Mouse (Mus musculus): ENCODE measurements around the gene Gm10974. TPM values are rescaled to one million over a fixed set of nuclear protein-coding genes. Genes with fewer than 3 reads are reported as not detected.

Gene Gm10974
- total and polyA plus RNA-seq, 3 experiments = not detected

DNA sequence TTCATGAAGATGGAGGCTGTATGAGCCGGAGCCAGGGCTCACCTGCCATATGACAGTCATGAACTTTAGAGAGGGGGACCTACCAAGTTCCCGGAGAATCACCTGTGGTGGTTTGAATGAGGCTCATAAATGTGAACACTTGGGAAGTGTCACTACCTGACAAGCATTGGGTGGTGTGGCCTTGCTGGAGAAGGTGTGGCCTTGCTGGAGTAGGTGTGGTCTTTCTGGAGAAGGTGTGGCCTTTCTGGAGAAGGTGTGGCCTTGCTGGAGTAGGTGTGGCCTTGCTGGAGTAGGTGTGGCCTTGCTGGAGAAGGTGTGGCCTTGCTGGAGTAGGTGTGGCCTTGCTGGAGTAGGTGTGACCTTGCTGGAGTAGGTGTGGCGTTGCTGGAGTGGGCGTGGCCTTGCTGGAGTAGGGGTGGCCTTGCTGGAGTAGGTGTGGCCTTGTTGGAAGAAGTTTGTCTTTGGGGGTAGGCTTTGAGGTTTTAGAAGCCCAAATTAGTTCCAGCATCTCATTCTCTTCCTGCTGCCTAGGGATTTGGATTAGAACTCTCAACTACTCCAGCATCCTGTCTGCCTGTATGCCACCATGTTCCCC lies 31.7 kb upstream of the Gm10974 start:
- TF ChIP-seq CTCF (IDR thresholded peaks at IDR 0.05 in 2 of 3, conservative IDR thresholded peaks at IDR 0.05 in 1 of 3; ENCODE audit: control insufficient read depth in 1 of 3, insufficient read depth in 1 of 3, low read depth in 2 of 3, low read length in 3 of 3, poor library complexity in 1 of 3, severe bottlenecking in 1 of 3) (no peak), MYC (IDR thresholded peaks at IDR 0.05; ENCODE audit: low read depth, low read length) (no peak), MEF2A (IDR thresholded peaks at IDR 0.05; ENCODE audit: extremely low read depth, insufficient replicate concordance, low read depth, low read length, poor library complexity, severe bottlenecking) (no peak), TCF12 (IDR thresholded peaks at IDR 0.05; ENCODE audit: low read depth, low read length) (no peak), GABPA (IDR thresholded peaks at IDR 0.05; ENCODE audit: low read depth, low read length) (no peak), ZKSCAN1 (IDR thresholded peaks at IDR 0.05; ENCODE audit: low read depth, low read length) (no peak)
- Histone ChIP-seq H3K4me1 (ENCODE audit: control insufficient read depth in 1 of 2, insufficient read depth in 2 of 2, low read length in 2 of 2) (no peaks in the 10 kb centered on the region), H3K79me2 (ENCODE audit: control insufficient read depth, insufficient read depth, low read length, poor library complexity) (no peaks in the 10 kb centered on the region), H3K27me3 (ENCODE audit: control insufficient read depth in 1 of 2, insufficient read depth in 2 of 2, low read length in 2 of 2) (no peaks in the 10 kb centered on the region), H3K9ac (ENCODE audit: control insufficient read depth, low read depth, low read length, poor library complexity, severe bottlenecking) (no peak overlapping the region), H3K9me3 (replicated peaks; ENCODE audit: insufficient read depth, low read length) (no peaks in the 10 kb centered on the region), H3K4me3 (ENCODE audit: control insufficient read depth in 1 of 2, insufficient read depth in 1 of 2, low read depth in 2 of 2, low read length in 2 of 2) (no peak overlapping the region), H3K27ac (ENCODE audit: control insufficient read depth, low read depth, low read length) (no peak overlapping the region), H3K36me3 (ENCODE audit: control insufficient read depth in 1 of 2, insufficient read depth in 2 of 2, low read length in 2 of 2) (no peaks in the 10 kb centered on the region; a peak in 1 of 4 replicates)
- DNase-seq (ENCODE audit: low read depth, low spot score) = peak; percentile 73

DNA sequence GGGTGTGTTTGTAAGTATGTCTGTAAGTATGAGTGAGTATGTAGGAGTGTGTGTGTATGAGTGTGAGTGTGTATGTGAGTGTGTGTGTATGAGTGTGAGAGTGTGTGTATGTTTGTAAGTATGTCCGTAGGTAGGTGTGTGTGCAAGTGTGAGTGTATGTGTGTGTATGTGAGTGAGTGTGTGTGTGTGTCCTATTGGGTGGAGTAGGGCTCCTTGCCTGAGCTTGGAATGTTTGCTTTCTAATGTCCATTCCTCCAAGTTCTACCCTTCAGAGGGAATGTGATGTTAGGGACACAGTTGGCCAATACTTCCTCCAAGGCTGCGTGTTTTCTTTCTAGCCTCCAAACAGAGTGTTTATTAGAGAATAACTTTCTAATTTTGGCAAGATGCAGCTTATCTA lies 28.8 kb upstream of the Gm10974 start:
- no peaks in the 10 kb centered on the region for H3K9me3 ChIP-seq (replicated peaks; ENCODE audit: insufficient read depth, low read length)
- H3K79me2 ChIP-seq (ENCODE audit: control insufficient read depth, insufficient read depth, low read length, poor library complexity) = no peaks in the 10 kb centered on the region
- no peaks in the 10 kb centered on the region; a peak in 1 of 4 replicates for H3K36me3 ChIP-seq (ENCODE audit: control insufficient read depth in 1 of 2, insufficient read depth in 2 of 2, low read length in 2 of 2)
- no peaks in the 10 kb centered on the region for H3K27me3 ChIP-seq (ENCODE audit: control insufficient read depth in 1 of 2, insufficient read depth in 2 of 2, low read length in 2 of 2)
- no peak overlapping the region for H3K4me3 ChIP-seq (ENCODE audit: control insufficient read depth in 1 of 2, insufficient read depth in 1 of 2, low read depth in 2 of 2, low read length in 2 of 2)
- DNase-seq (ENCODE audit: low read depth, low spot score) = no peak
- H3K9ac ChIP-seq (ENCODE audit: control insufficient read depth, low read depth, low read length, poor library complexity, severe bottlenecking) = no peak overlapping the region
- no peak overlapping the region for H3K27ac ChIP-seq (ENCODE audit: control insufficient read depth, low read depth, low read length)
- no peak for TF ChIP-seq MAZ (IDR thresholded peaks at IDR 0.05; ENCODE audit: low read depth, low read length)
- no peak for TF ChIP-seq TCF12 (IDR thresholded peaks at IDR 0.05; ENCODE audit: low read depth, low read length)
- no peak for TF ChIP-seq GATA1 (IDR thresholded peaks at IDR 0.05; ENCODE audit: low read depth, low read length)
- TF ChIP-seq ZKSCAN1 (IDR thresholded peaks at IDR 0.05; ENCODE audit: low read depth, low read length) = no peak
- TF ChIP-seq USF2 (IDR thresholded peaks at IDR 0.05; ENCODE audit: borderline replicate concordance in 1 of 2, insufficient read depth in 1 of 2, low read depth in 1 of 2, low read length in 2 of 2) = no peak
- TF ChIP-seq TAL1 (IDR thresholded peaks at IDR 0.05; ENCODE audit: low read length) = no peak
- no peak for TF ChIP-seq RAD21 (IDR thresholded peaks at IDR 0.05; ENCODE audit: low read depth, low read length)
- TF ChIP-seq ETS1 (IDR thresholded peaks at IDR 0.05; ENCODE audit: low read depth, low read length) = no peak
- TF ChIP-seq SMC3 (IDR thresholded peaks at IDR 0.05; ENCODE audit: low read depth, low read length) = no peak
- H3K4me1 ChIP-seq (ENCODE audit: control insufficient read depth in 1 of 2, insufficient read depth in 2 of 2, low read length in 2 of 2) = no peaks in the 10 kb centered on the region

DNA sequence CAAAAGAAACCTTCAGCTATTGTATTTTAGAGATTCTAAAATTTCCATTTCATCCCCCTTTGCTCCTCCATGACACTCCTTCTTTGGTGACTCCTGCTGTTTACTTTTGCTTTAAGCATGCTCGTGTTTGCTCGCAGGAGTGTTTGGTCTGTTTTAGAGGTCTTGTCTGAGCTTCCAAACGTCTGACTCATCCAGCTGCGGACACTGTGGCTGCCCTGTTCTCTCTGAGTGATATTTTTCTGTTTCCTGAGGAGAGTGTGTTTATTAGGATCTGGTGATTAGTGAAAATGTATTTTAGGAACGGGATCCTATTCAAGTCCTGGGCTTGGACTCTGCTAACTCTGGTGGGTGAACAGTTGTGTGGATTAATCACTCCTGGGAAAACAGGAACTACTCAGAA lies 26.1 kb upstream of the Gm10974 start:
- Histone ChIP-seq H3K27me3 (ENCODE audit: control insufficient read depth in 1 of 2, insufficient read depth in 2 of 2, low read length in 2 of 2) (no peaks in the 10 kb centered on the region), H3K9me3 (replicated peaks; ENCODE audit: insufficient read depth, low read length) (no peaks in the 10 kb centered on the region), H3K36me3 (ENCODE audit: control insufficient read depth in 1 of 2, insufficient read depth in 2 of 2, low read length in 2 of 2) (no peaks in the 10 kb centered on the region; a peak in 1 of 4 replicates), H3K27ac (ENCODE audit: control insufficient read depth, low read depth, low read length) (no peak overlapping the region), H3K79me2 (ENCODE audit: control insufficient read depth, insufficient read depth, low read length, poor library complexity) (no peaks in the 10 kb centered on the region), H3K4me3 (ENCODE audit: control insufficient read depth in 1 of 2, insufficient read depth in 1 of 2, low read depth in 2 of 2, low read length in 2 of 2) (no peak overlapping the region), H3K4me1 (ENCODE audit: control insufficient read depth in 1 of 2, insufficient read depth in 2 of 2, low read length in 2 of 2) (no peaks in the 10 kb centered on the region), H3K9ac (ENCODE audit: control insufficient read depth, low read depth, low read length, poor library complexity, severe bottlenecking) (no peak overlapping the region)
- DNase-seq (ENCODE audit: low read depth, low spot score) = no peak
- TF ChIP-seq TAL1 (IDR thresholded peaks at IDR 0.05; ENCODE audit: low read length) = no peak
- TF ChIP-seq KAT2A (conservative IDR thresholded peaks at IDR 0.05; ENCODE audit: low read depth, low read length) = no peak
- no peak for TF ChIP-seq CHD2 (IDR thresholded peaks at IDR 0.05; ENCODE audit: low read length)
- TF ChIP-seq ZC3H11A (IDR thresholded peaks at IDR 0.05; ENCODE audit: low read depth, low read length) = no peak

Measured in MEL (cell line).